Mouse (Mus musculus) stomach, postnatal 0 days (tissue): Measurements from ENCODE around the gene Sh3pxd2a. TPM values are rescaled to one million over a fixed set of nuclear protein-coding genes. Genes with fewer than 3 reads are reported as not detected.
A peak's percentile ranks its signal among the peaks of the same experiment; 100 is the strongest.

Experiments
- ATAC-seq: fragments of 200-750 bp; cut with Nextera tagmentation; 2 replicates; pipeline ENCODE4 v1.8.0; 2017; ENCODE audit not compliant: low FRiP score, low TSS enrichment
- DNase-seq: peaks from one replicate; pipeline ENCODE4 v3.0.0-alpha.2; 2016; ENCODE audit warnings: low spot score
- H3K27ac ChIP-seq: fragments of 300-500 bp; sonication (generic); replicated peaks from 2 replicates; pipeline ENCODE4 v1.5.1; 2014; ENCODE audit warnings: mild to moderate bottlenecking, control low read depth
- H3K27me3 ChIP-seq: fragments of 300-500 bp; sonication (generic); 2 replicates; pipeline ENCODE4 v1.6.1; 2014; ENCODE audit warnings: low read length; ENCODE audit not compliant: control insufficient read depth, insufficient read depth
- H3K36me3 ChIP-seq: fragments of 300-500 bp; sonication (generic); 2 replicates; pipeline ENCODE4 v1.6.1; 2014; ENCODE audit warnings: low read length, mixed read lengths; ENCODE audit not compliant: control insufficient read depth, insufficient read depth
- H3K4me1 ChIP-seq: fragments of 300-500 bp; sonication (generic); replicated peaks from 2 replicates; pipeline ENCODE4 v1.6.1; 2014; ENCODE audit warnings: antibody characterized with exemption; ENCODE audit not compliant: control insufficient read depth, insufficient read depth
- H3K4me2 ChIP-seq: fragments of 300-500 bp; sonication (generic); replicated peaks from 2 replicates; pipeline ENCODE4 v1.6.1; 2014; ENCODE audit warnings: low read depth, mild to moderate bottlenecking, control low read depth, moderate library complexity
- H3K4me3 ChIP-seq: fragments of 300-500 bp; sonication (generic); 2 replicates; pipeline ENCODE4 v1.5.1; 2014; ENCODE audit warnings: low read depth, low read length, control low read depth
- H3K9ac ChIP-seq: fragments of 300-500 bp; sonication (generic); 2 replicates; pipeline ENCODE4 v1.6.1; 2014; ENCODE audit warnings: mild to moderate bottlenecking, low read length, control low read depth, mixed read lengths
- H3K9me3 ChIP-seq: fragments of 300-500 bp; sonication (generic); 2 replicates; pipeline ENCODE4 v1.6.1; 2016; ENCODE audit warnings: low read length; ENCODE audit not compliant: control insufficient read depth
- CTCF ChIP-seq: IDR thresholded peaks from 2 replicates; pipeline ENCODE4 v1.5.1; 2016; ENCODE audit warnings: antibody characterized with exemption, low read depth, mild to moderate bottlenecking, moderate library complexity
- EP300 ChIP-seq: optimal IDR thresholded peaks from 2 replicates; pipeline ENCODE3; 2016; ENCODE audit warnings: antibody characterized with exemption
- WGBS: fragments of 180-500 bp; shearing (Covaris S2); extraction: QIAGEN DNeasy Blood & Tissue Kit; methylation state at CpG from one replicate; pipeline ENCODE4 v1.1.7; 2014; 5-methylcytosine and 5-hydroxymethylcytosine counted together
- polyA plus RNA-seq: library from polyadenylated mRNA; unstranded; fragments of >200 nt; fragmentation: Nextera tagmentation; extraction: Ambion mirVana; gene quantifications from 2 replicates; pipeline ENCODE4 v1.2.1, GENCODE M21; 2015

The Sh3pxd2a gene
- polyA plus RNA-seq, 1 experiment from 2014 or later, result 3.7 TPM

- TF ChIP-seq EP300 (no peak), CTCF (no peak)
- no peaks in the 10 kb centered on the region for H3K9me3 ChIP-seq
- no peak overlapping the region for H3K27ac ChIP-seq
- no peaks in the 10 kb centered on the region for H3K27me3 ChIP-seq
- 0 out of 2 replicates have a peak overlapping the region, but pooled peaks have one; percentile 13 for H3K9ac ChIP-seq
- ATAC-seq, result no peak
- 86% methylated on average over 16 of the region's 16 CpGs for WGBS
- no peak for DNase-seq
- H3K36me3 ChIP-seq, result no peaks in the 10 kb centered on the region
- no peaks in the 10 kb centered on the region for H3K4me1 ChIP-seq
- H3K4me2 ChIP-seq, result no peak overlapping the region
- H3K4me3 ChIP-seq, result no peak overlapping the region
Observed at GRCm38 (mm10) chr19:47360017-47360416, 104.2 kb downstream of the Sh3pxd2a start.

DNA sequence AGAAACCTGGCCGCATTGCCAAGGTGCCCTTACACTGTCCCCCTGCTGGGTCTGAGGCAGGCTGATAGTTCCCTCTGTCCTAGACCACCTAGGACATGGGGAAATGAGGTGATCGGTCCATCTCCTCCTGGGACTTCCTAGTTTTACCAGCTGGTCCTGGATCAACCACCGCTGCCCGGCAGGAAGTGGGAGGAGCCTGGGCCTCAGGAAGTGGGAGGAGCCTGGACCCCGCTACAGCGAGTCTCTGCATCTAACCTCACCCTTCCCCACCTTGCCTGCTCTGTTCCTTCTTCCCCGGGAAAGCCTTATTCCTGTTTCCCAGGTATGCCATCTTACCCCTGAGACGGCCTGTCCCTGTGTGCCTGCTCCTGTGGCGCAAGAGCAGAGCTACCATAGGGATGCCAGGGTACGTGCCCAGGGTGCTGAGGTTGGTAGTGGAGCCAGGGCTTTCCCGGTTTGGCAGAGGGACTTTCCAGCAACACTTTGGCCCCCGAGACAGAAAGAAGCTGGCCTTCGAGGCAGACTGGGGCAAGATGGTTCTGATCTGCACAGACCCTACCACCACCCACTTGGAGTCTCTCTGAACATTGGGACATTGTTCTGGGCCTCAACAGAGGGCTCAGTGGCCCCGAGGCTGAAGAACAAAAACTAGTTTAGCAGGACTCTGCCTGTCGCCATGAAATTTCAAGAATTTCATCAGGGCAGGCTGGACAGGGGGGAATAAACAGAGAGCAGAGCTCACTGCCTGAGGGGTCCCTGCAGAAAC lies 104.9 kb downstream of the Sh3pxd2a start:
- 51% methylated on average over 15 of the region's 15 CpGs for WGBS
- H3K36me3 ChIP-seq, result no peaks in the 10 kb centered on the region
- no peak overlapping the region for H3K4me3 ChIP-seq
- ATAC-seq (no peak), DNase-seq (peak; percentile 34)
- H3K4me2 ChIP-seq, result no peak overlapping the region; the same call in 1 of the 2 replicates
- no peaks in the 10 kb centered on the region for H3K9me3 ChIP-seq
- H3K4me1 ChIP-seq, result no peaks in the 10 kb centered on the region
- H3K27me3 ChIP-seq, result no peaks in the 10 kb centered on the region
- no peak overlapping the region for H3K27ac ChIP-seq
- H3K9ac ChIP-seq, result peak overlapping the region; percentile 13; the same call in 1 of the 2 replicates
- TF ChIP-seq CTCF (no peak), EP300 (no peak)

DNA sequence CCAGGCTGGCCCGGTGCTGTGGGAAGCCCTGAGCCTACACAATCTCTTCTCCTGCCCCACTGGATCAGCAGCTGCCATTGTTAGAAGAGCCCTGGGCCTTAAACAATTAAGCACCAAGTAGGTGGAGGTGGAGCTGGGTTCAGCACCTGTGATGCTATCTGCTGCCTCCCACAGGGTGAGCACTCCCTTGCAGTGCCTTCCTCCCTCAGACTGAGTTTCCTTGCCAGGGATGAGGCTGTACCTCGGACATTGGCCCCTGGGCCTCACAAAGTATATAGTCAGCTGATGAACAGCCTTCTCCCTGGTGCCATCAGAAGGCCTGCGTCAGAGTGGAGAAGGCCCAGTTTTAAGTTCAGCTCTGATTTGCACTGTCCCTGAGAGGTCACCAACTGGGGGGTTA lies 106.9 kb downstream of the Sh3pxd2a start:
- Histone ChIP-seq H3K4me2 (no peak overlapping the region), H3K27ac (no peak overlapping the region), H3K9me3 (no peaks in the 10 kb centered on the region), H3K36me3 (no peaks in the 10 kb centered on the region), H3K4me1 (no peaks in the 10 kb centered on the region), H3K9ac (no peak overlapping the region), H3K27me3 (no peaks in the 10 kb centered on the region), H3K4me3 (no peak overlapping the region)
- 0 out of 2 replicates have a peak, but pooled peaks have one; percentile 4 for TF ChIP-seq CTCF
- TF ChIP-seq EP300, result no peak
- no peak for ATAC-seq
- WGBS, result 69% methylated on average over 3 of the region's 3 CpGs
- DNase-seq, result no peak

DNA sequence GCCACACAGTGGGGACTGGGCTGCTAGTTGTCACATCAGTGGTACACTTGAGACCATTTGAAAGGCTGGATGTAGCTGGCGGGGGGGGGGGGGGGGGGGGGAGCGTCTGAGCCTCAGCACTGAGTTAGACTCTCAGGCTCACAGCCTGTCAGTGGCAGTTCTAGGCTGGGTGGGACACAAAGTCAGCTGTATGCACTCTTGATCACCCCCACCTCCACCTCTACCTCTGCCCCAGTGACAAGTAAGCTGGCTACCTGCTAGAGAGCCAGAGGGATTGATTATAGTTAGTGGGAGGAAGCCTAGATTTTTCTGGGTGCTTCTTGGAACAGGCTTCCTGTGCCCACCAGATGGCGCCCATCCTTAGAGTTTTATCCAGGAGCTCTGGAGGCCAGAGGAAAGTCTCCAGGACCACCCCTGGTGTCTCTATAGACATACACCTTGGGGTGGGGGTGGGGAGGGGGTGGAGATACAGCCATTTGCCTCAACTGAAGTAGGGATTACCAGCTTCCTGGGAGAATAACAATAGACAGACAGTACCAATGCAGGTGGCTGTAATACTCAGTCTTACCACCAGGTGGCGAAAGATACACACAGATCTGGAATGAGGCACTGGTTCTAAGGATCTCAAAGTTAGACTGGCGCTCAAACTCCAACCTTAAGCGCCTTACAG lies 107.9 kb downstream of the Sh3pxd2a start:
- 11% methylated on average over 4 of the region's 6 CpGs for WGBS
- Histone ChIP-seq H3K4me3 (no peak overlapping the region), H3K4me2 (no peak overlapping the region)

DNA sequence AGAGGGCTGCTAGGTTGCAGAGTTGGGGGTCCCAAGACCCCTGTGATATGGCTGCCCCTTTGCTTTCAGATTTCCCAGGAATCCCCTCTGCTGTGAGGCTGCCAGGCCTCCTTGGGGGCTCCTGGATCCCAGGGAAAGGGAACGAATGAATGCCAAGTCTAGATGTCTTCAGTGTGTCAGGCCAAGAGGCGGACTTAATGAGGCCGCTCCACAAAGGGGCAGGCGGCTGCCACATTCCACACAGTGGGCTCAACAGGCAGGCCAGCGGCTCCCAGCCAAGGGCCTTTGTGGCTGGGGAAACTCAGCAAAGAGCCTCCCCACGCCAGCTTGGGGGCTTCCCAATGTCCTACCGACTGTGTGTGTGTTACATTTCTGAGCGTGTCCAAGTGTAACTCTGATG lies 109.7 kb downstream of the Sh3pxd2a start:
- Histone ChIP-seq H3K4me1 (no peaks in the 10 kb centered on the region), H3K4me3 (no peak overlapping the region), H3K27me3 (no peaks in the 10 kb centered on the region), H3K4me2 (no peak overlapping the region), H3K36me3 (no peaks in the 10 kb centered on the region), H3K9me3 (no peaks in the 10 kb centered on the region), H3K27ac (no peak overlapping the region), H3K9ac (no peak overlapping the region)
- DNase-seq (no peak), ATAC-seq (no peak)
- 84% methylated on average over 8 of the region's 8 CpGs for WGBS
- TF ChIP-seq EP300, result no peak

More for the DNA sequence above, 107.9 kb downstream of the Sh3pxd2a start:
- Histone ChIP-seq H3K36me3 (no peaks in the 10 kb centered on the region), H3K27ac (no peak overlapping the region), H3K9ac (no peak overlapping the region), H3K27me3 (no peaks in the 10 kb centered on the region), H3K4me1 (no peaks in the 10 kb centered on the region), H3K9me3 (no peaks in the 10 kb centered on the region)
- ATAC-seq (peak; percentile 67), DNase-seq (peak; percentile 82)
- TF ChIP-seq EP300 (no peak), CTCF (peak; percentile 87)

DNA sequence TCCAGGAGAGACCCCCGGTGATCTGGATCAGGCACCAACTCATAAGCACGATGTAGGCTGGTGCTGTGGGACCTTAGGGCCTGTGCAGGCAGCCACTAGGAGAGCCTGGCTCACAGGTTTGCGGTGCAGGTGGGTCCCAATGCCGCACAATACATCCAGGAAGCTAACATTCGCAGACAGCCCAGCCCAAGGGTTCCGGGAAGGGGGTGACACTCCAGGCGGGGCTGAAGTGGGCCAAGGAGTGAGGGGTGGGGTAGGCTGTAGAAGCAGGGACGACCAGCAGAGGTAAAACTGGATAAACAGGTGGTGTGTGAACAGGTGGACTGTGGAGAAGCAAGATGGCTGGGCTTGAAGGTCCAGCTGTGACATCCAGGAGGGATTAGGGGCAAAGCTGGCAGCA lies 115.2 kb downstream of the Sh3pxd2a start:
- Histone ChIP-seq H3K4me1 (0 out of 2 replicates have a peak, but pooled peaks cover 2% of the 10 kb centered on the region), H3K27ac (no peak overlapping the region), H3K9ac (no peak overlapping the region), H3K27me3 (no peaks in the 10 kb centered on the region), H3K4me2 (no peak overlapping the region), H3K4me3 (no peak overlapping the region), H3K36me3 (no peaks in the 10 kb centered on the region), H3K9me3 (no peaks in the 10 kb centered on the region)
- TF ChIP-seq EP300 (no peak), CTCF (0 out of 2 replicates have a peak, but pooled peaks have one; percentile 0)
- DNase-seq (peak; percentile 46), ATAC-seq (peak; percentile 53; the same call in 1 of the 2 replicates)
- WGBS, result 46% methylated on average over 8 of the region's 8 CpGs
